Mouse (Mus musculus) embryonic facial prominence, embryonic 11.5 days (tissue): ENCODE data around the gene Mertk. TPM values are rescaled to one million over a fixed set of nuclear protein-coding genes. Genes with fewer than 3 reads are reported as not detected.

Source experiments
- ATAC-seq: fragments of 200-750 bp; cut with Nextera tagmentation; replicated peaks from 2 replicates; pipeline ENCODE4 v1.8.0; 2017; ENCODE audit warnings: low read depth; ENCODE audit not compliant: insufficient number of reproducible peaks, low FRiP score, low TSS enrichment
- DNase-seq: peaks from one replicate; pipeline ENCODE4 v3.0.0-alpha.2; 2015; ENCODE audit warnings: low spot score
- H3K27ac ChIP-seq: fragments of 300-500 bp; sonication (generic); replicated peaks from 2 replicates; pipeline ENCODE4 v1.5.1; 2014; ENCODE audit warnings: mild to moderate bottlenecking, low read depth, low read length, control low read depth
- H3K27me3 ChIP-seq: fragments of 300-500 bp; sonication (generic); 2 replicates; pipeline ENCODE4 v1.6.1; 2014; ENCODE audit warnings: mild to moderate bottlenecking, low read length, moderate library complexity, mixed read lengths; ENCODE audit not compliant: control insufficient read depth, insufficient read depth
- H3K36me3 ChIP-seq: fragments of 300-500 bp; sonication (generic); replicated peaks from 2 replicates; pipeline ENCODE4 v1.6.1; 2014; ENCODE audit warnings: low read depth, mild to moderate bottlenecking, low read length, moderate library complexity, mixed read lengths; ENCODE audit not compliant: control insufficient read depth, insufficient read depth
- H3K4me1 ChIP-seq: fragments of 300-500 bp; sonication (generic); 2 replicates; pipeline ENCODE4 v1.6.1; 2014; ENCODE audit warnings: low read length, mixed read lengths; ENCODE audit not compliant: control insufficient read depth, insufficient read depth
- H3K4me2 ChIP-seq: fragments of 300-500 bp; sonication (generic); 2 replicates; pipeline ENCODE4 v1.6.1; 2014; ENCODE audit warnings: low read depth, mild to moderate bottlenecking, control low read depth, low read length, moderate library complexity
- H3K4me3 ChIP-seq: fragments of 300-500 bp; sonication (generic); 2 replicates; pipeline ENCODE4 v1.5.1; 2014; ENCODE audit warnings: low read depth, low read length, control low read depth
- H3K9ac ChIP-seq: fragments of 300-500 bp; sonication (generic); replicated peaks from 2 replicates; pipeline ENCODE4 v1.6.1; 2014; ENCODE audit warnings: mild to moderate bottlenecking, control low read depth, low read length
- H3K9me3 ChIP-seq: fragments of 300-500 bp; sonication (generic); replicated peaks from 2 replicates; pipeline ENCODE4 v1.6.1; 2016; ENCODE audit warnings: mild to moderate bottlenecking, low read length, inconsistent platforms, mixed read lengths; ENCODE audit not compliant: control insufficient read depth
- WGBS: fragments of 180-500 bp; shearing (Covaris S2); extraction: QIAGEN DNeasy Blood & Tissue Kit; methylation state at CpG from one replicate; pipeline ENCODE4 v1.1.7; 2014; 5-methylcytosine and 5-hydroxymethylcytosine counted together
- polyA plus RNA-seq: library from polyadenylated mRNA; unstranded; fragments of >200 nt; fragmentation: Nextera tagmentation; extraction: Ambion mirVana; gene quantifications from 2 replicates; pipeline ENCODE4 v1.2.1, GENCODE M21; 2014

The Mertk gene
- polyA plus RNA-seq, 1 experiment from 2014 or later = 12.4 TPM

GRCm38 (mm10) chr2:128710609-128711008 is 11.9 kb downstream of the Mertk start:
- no peaks in the 10 kb centered on the region for H3K9me3 ChIP-seq
- H3K4me3 ChIP-seq = no peak overlapping the region
- H3K27me3 ChIP-seq = no peaks in the 10 kb centered on the region
- no peak overlapping the region for H3K27ac ChIP-seq
- 71% methylated on average over 6 of the region's 6 CpGs for WGBS
- H3K9ac ChIP-seq = no peak overlapping the region
- DNase-seq = no peak
- no peaks in the 10 kb centered on the region for H3K36me3 ChIP-seq
- ATAC-seq = no peak
- H3K4me1 ChIP-seq = peaks cover 7% of the 10 kb centered on the region; the same call in 1 of the 2 replicates
- no peak overlapping the region for H3K4me2 ChIP-seq

- Histone ChIP-seq H3K36me3 (no peaks in the 10 kb centered on the region), H3K27ac (peak overlapping the region; percentile 94), H3K9me3 (no peaks in the 10 kb centered on the region), H3K9ac (no peak overlapping the region), H3K4me1 (peaks cover 7% of the 10 kb centered on the region; the same call in 1 of the 2 replicates), H3K4me2 (no peak overlapping the region; the same call in 1 of the 2 replicates), H3K27me3 (no peaks in the 10 kb centered on the region), H3K4me3 (no peak overlapping the region)
- ATAC-seq = no peak
- WGBS = 19% methylated on average over 6 of the region's 6 CpGs
- peak; percentile 77 for DNase-seq
These were observed 14.2 kb downstream of the Mertk start for GRCm38 (mm10) chr2:128712940-128713339.

- Histone ChIP-seq H3K4me2 (no peak overlapping the region), H3K36me3 (no peaks in the 10 kb centered on the region)
These were observed 14.8 kb downstream of the Mertk start for GRCm38 (mm10) chr2:128713548-128714003.

GRCm38 (mm10) chr2:128714724-128715241 is 16.0 kb downstream of the Mertk start:
- H3K36me3 ChIP-seq = no peaks in the 10 kb centered on the region
- no peak for ATAC-seq
- peaks cover 7% of the 10 kb centered on the region; the same call in 1 of the 2 replicates for H3K4me1 ChIP-seq

More at GRCm38 (mm10) chr2:128713548-128714003, 14.8 kb downstream of the Mertk start:
- 23% methylated on average over 5 of the region's 5 CpGs for WGBS
- Histone ChIP-seq H3K27ac (peak overlapping the region; percentile 94), H3K9me3 (no peaks in the 10 kb centered on the region), H3K4me1 (peaks cover 7% of the 10 kb centered on the region; the same call in 1 of the 2 replicates), H3K27me3 (no peaks in the 10 kb centered on the region), H3K4me3 (no peak overlapping the region), H3K9ac (no peak overlapping the region)
- peak; percentile 82 for ATAC-seq
- DNase-seq = peak; percentile 99

GRCm38 (mm10) chr2:128715979-128716378 is 17.2 kb downstream of the Mertk start:
- DNase-seq (no peak), ATAC-seq (no peak)
- Histone ChIP-seq H3K27ac (no peak overlapping the region; the same call in 1 of the 2 replicates), H3K4me1 (peaks cover 7% of the 10 kb centered on the region; the same call in 1 of the 2 replicates), H3K36me3 (no peaks in the 10 kb centered on the region), H3K4me3 (no peak overlapping the region), H3K4me2 (no peak overlapping the region), H3K9ac (no peak overlapping the region), H3K9me3 (no peaks in the 10 kb centered on the region), H3K27me3 (no peaks in the 10 kb centered on the region)
- WGBS = 95% methylated on average over 1 of the region's 1 CpGs

More at GRCm38 (mm10) chr2:128714724-128715241, 16.0 kb downstream of the Mertk start:
- Histone ChIP-seq H3K4me2 (no peak overlapping the region), H3K27ac (peak overlapping the region; percentile 94), H3K9ac (no peak overlapping the region), H3K27me3 (no peaks in the 10 kb centered on the region), H3K4me3 (no peak overlapping the region), H3K9me3 (no peaks in the 10 kb centered on the region)
- DNase-seq = peak; percentile 38
- WGBS = 37% methylated on average over 7 of the region's 7 CpGs

- no peak overlapping the region for H3K9ac ChIP-seq
- WGBS = 94% methylated on average over 2 of the region's 2 CpGs
- H3K36me3 ChIP-seq = no peaks in the 10 kb centered on the region
- H3K4me2 ChIP-seq = no peak overlapping the region
- H3K4me1 ChIP-seq = peaks cover 2% of the 10 kb centered on the region; the same call in 1 of the 2 replicates
- H3K27ac ChIP-seq = no peak overlapping the region
- DNase-seq = no peak
- H3K27me3 ChIP-seq = no peaks in the 10 kb centered on the region
- H3K4me3 ChIP-seq = no peak overlapping the region
- H3K9me3 ChIP-seq = no peaks in the 10 kb centered on the region
- ATAC-seq = no peak
These were observed 20.6 kb downstream of the Mertk start for GRCm38 (mm10) chr2:128719380-128719779.

- 93% methylated on average over 5 of the region's 5 CpGs for WGBS
These were observed 23.5 kb downstream of the Mertk start for GRCm38 (mm10) chr2:128722106-128722710.

GRCm38 (mm10) chr2:128726067-128726466 is 27.3 kb downstream of the Mertk start:
- H3K4me3 ChIP-seq = no peak overlapping the region
- H3K4me2 ChIP-seq = no peak overlapping the region
- no peaks in the 10 kb centered on the region for H3K9me3 ChIP-seq
- DNase-seq (no peak), ATAC-seq (no peak)
- H3K9ac ChIP-seq = no peak overlapping the region
- no peaks in the 10 kb centered on the region for H3K27me3 ChIP-seq
- H3K36me3 ChIP-seq = no peaks in the 10 kb centered on the region
- WGBS = 88% methylated on average over 5 of the region's 5 CpGs
- no peak overlapping the region for H3K27ac ChIP-seq
- no peaks in the 10 kb centered on the region for H3K4me1 ChIP-seq

More at GRCm38 (mm10) chr2:128722106-128722710, 23.5 kb downstream of the Mertk start:
- no peak for ATAC-seq
- Histone ChIP-seq H3K36me3 (no peaks in the 10 kb centered on the region), H3K4me2 (no peak overlapping the region), H3K9me3 (no peaks in the 10 kb centered on the region), H3K4me1 (no peaks in the 10 kb centered on the region), H3K27ac (no peak overlapping the region), H3K9ac (no peak overlapping the region), H3K27me3 (no peaks in the 10 kb centered on the region), H3K4me3 (no peak overlapping the region)
- DNase-seq = no peak
